Mouse (Mus musculus) lung, embryonic 14.5 days (tissue): Measurements from ENCODE around the gene Cilp2. TPM values are rescaled to one million over a fixed set of nuclear protein-coding genes. Genes with fewer than 3 reads are reported as not detected.
A peak's percentile ranks its signal among the peaks of the same experiment; 100 is the strongest.

Source experiments
- ATAC-seq: fragments of 200-750 bp; cut with Nextera tagmentation; 2 replicates; pipeline ENCODE4 v1.8.0; 2017; ENCODE audit warnings: mild to moderate bottlenecking, moderate TSS enrichment, moderate library complexity; ENCODE audit not compliant: insufficient read depth
- DNase-seq: peaks from one replicate; pipeline ENCODE4 v3.0.0-alpha.2; 2015
- H3K27ac ChIP-seq: fragments of 300-500 bp; sonication (generic); 2 replicates; pipeline ENCODE4 v1.5.1; 2014; ENCODE audit warnings: low read depth, mild to moderate bottlenecking, moderate library complexity
- H3K27me3 ChIP-seq: fragments of 300-500 bp; sonication (generic); 2 replicates; pipeline ENCODE4 v1.6.1; 2014; ENCODE audit warnings: low read length, control low read depth; ENCODE audit not compliant: insufficient read depth
- H3K36me3 ChIP-seq: fragments of 300-500 bp; sonication (generic); 2 replicates; pipeline ENCODE4 v1.6.1; 2014; ENCODE audit warnings: control low read depth; ENCODE audit not compliant: insufficient read depth
- H3K4me1 ChIP-seq: fragments of 300-500 bp; sonication (generic); 2 replicates; pipeline ENCODE4 v1.6.1; 2014; ENCODE audit warnings: antibody characterized with exemption, control low read depth; ENCODE audit not compliant: insufficient read depth
- H3K4me2 ChIP-seq: fragments of 300-500 bp; sonication (generic); 2 replicates; pipeline ENCODE4 v1.6.1; 2014; ENCODE audit warnings: mild to moderate bottlenecking
- H3K4me3 ChIP-seq: fragments of 300-500 bp; sonication (generic); 2 replicates; pipeline ENCODE4 v1.5.1; 2014; ENCODE audit warnings: low read depth, low read length
- H3K9ac ChIP-seq: fragments of 300-500 bp; sonication (generic); 2 replicates; pipeline ENCODE4 v1.6.1; 2014
- H3K9me3 ChIP-seq: fragments of 300-500 bp; sonication (generic); 2 replicates; pipeline ENCODE4 v1.6.1; 2016; ENCODE audit warnings: low read depth, low read length, control low read depth
- CTCF ChIP-seq: IDR thresholded peaks from 2 replicates; pipeline ENCODE4 v1.5.1; 2016; ENCODE audit warnings: antibody characterized with exemption, low read depth
- WGBS: fragments of 180-500 bp; shearing (Covaris S2); extraction: QIAGEN DNeasy Blood & Tissue Kit; methylation state at CpG from one replicate; pipeline ENCODE4 v1.1.7; 2014; 5-methylcytosine and 5-hydroxymethylcytosine counted together
- polyA plus RNA-seq: library from polyadenylated mRNA; unstranded; fragments of >200 nt; fragmentation: Nextera tagmentation; extraction: Ambion mirVana; gene quantifications from 2 replicates; pipeline ENCODE4 v1.2.1, GENCODE M21; 2014

The Cilp2 gene
- polyA plus RNA-seq, 1 experiment from 2014 or later, result 0.25 TPM

DNA sequence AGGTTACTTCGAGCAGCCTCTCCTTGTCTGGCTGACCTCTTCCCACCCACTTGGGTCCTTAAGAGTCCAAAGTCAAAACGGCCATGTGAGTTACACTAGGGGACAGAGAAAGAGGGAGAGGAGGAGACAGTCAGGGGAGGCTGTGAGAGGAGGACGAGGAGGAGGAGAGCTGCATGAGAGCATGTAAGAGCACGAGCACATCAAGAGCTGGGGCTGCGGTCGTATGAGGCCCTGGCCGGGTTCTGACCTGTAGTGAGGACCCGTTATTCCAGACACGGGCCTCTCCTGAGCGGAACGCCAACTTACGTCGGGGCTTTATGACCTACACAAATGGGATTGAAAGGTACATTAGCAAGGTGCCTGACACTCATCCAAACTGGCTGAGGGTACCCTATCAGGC, 24.4 kb upstream of the Cilp2 start:
- Histone ChIP-seq H3K4me3 (no peak overlapping the region), H3K9me3 (no peaks in the 10 kb centered on the region), H3K4me2 (no peak overlapping the region), H3K4me1 (no peaks in the 10 kb centered on the region), H3K27me3 (no peaks in the 10 kb centered on the region), H3K27ac (no peak overlapping the region), H3K36me3 (peaks cover 94% of the 10 kb centered on the region), H3K9ac (no peak overlapping the region)
- ATAC-seq (no peak), DNase-seq (no peak)
- 89% methylated on average over 13 of the region's 13 CpGs for WGBS
- TF ChIP-seq CTCF, result no peak

DNA sequence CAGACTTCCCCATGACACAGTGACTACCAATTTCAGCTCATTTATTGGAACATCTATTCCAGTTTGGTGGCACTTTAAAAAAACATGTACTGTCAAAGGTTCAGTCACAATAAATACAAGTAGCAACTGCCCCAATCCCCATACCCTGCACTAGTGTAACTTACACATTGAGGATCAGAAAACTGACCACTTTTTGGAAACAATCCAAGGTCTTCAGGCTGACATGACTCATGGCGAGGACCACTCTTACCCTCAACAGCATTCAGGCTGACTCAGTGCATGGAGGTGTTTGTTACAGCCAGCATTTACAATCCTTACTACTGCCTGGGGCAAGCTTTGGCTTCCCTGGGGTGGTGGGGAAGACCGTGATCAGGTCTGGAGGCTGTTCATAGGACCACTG, 19.6 kb upstream of the Cilp2 start:
- Histone ChIP-seq H3K9ac (no peak overlapping the region), H3K9me3 (no peaks in the 10 kb centered on the region), H3K4me1 (no peaks in the 10 kb centered on the region), H3K27me3 (no peaks in the 10 kb centered on the region), H3K27ac (no peak overlapping the region), H3K4me2 (no peak overlapping the region), H3K4me3 (no peak overlapping the region), H3K36me3 (peaks cover 47% of the 10 kb centered on the region)
- DNase-seq (no peak), ATAC-seq (no peak)
- WGBS, result 72% methylated on average over 2 of the region's 2 CpGs
- no peak for TF ChIP-seq CTCF

DNA sequence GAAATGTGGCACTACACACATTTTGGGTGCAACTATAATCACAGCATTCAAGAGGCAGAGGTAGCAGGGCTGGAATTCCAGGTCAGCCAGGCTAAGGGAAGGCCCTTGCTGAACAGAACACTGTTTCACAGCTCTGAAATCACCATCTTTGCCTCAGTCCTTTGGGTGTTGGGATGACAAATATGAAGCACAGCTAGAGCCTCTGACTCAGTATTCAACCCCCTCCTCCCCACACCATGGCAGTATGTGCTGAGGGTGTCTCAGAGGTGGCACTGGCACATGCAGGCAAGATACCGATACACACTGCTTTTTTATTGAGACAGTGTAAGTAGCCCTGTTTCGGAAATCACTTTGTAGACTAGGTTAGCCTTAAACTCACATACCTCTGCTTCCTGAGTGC, 18.8 kb upstream of the Cilp2 start:
- ATAC-seq (no peak), DNase-seq (no peak)
- H3K9me3 ChIP-seq, result no peaks in the 10 kb centered on the region
- H3K4me3 ChIP-seq, result no peak overlapping the region
- H3K4me1 ChIP-seq, result no peaks in the 10 kb centered on the region
- no peak overlapping the region for H3K4me2 ChIP-seq
- WGBS, result 83% methylated on average over 2 of the region's 2 CpGs
- no peak overlapping the region for H3K9ac ChIP-seq
- H3K27ac ChIP-seq, result no peak overlapping the region
- no peaks in the 10 kb centered on the region for H3K27me3 ChIP-seq
- TF ChIP-seq CTCF, result no peak
- peaks cover 38% of the 10 kb centered on the region for H3K36me3 ChIP-seq

DNA sequence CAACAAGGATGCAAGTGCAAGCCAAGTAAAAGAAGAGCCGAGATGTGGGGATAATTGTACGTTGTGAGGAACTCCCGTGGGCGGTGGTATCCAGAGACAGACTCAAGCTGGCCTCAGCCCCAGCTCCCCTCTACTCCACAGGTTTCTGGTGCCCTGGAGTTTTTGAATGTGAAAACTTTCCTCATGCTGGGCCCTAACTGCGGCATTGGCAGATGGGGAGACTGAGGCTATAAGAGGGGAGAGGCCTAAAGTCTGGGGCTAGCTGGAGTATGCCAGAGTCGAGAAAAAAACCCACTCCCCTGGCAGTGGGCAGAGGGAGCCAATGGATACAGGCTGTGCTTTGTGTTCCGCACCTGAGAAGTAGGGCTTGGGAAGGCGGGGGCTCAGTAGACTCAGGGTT, 16.6 kb upstream of the Cilp2 start:
- Histone ChIP-seq H3K9ac (0 out of 2 replicates have a peak overlapping the region, but pooled peaks have one; percentile 27), H3K4me1 (peaks cover 6% of the 10 kb centered on the region), H3K27me3 (no peaks in the 10 kb centered on the region), H3K4me2 (peak overlapping the region; percentile 94), H3K27ac (no peak overlapping the region), H3K36me3 (peaks cover 17% of the 10 kb centered on the region), H3K4me3 (no peak overlapping the region), H3K9me3 (no peaks in the 10 kb centered on the region)
- no peak for ATAC-seq
- no peak for DNase-seq
- no peak for TF ChIP-seq CTCF
- WGBS, result 69% methylated on average over 8 of the region's 8 CpGs

DNA sequence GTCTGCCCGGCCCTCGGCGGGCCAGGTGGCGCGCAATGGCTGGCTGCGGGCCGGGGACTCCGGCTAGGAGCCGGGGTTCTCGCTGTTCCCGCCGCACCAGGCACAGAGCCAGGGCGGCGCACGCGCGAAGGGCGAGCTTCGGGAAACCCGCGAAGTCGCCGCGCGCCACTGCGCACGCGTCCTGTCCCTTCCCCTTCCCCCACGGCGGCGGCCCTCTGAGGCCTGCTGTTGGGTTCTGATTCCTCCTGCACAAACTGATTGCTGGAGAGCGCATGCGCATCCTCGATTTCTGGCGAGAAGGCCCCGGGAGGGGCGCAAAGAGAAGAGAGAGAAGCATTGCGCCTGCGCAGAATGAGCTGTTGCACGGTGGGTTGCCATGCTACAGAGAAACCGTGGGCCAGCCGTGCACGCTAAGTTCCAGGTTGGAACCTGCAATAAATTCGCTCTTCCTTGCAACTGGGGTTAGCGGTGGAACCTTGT, 15.6 kb upstream of the Cilp2 start:
- peaks cover 6% of the 10 kb centered on the region for H3K4me1 ChIP-seq
- ATAC-seq (peak; percentile 87), DNase-seq (peak; percentile 100)
- H3K4me2 ChIP-seq, result peak overlapping the region; percentile 94
- peaks cover 14% of the 10 kb centered on the region; the same call in 1 of the 2 replicates for H3K36me3 ChIP-seq
- H3K4me3 ChIP-seq, result peak overlapping the region; percentile 72
- WGBS, result under 1% methylated on average over 45 of the region's 45 CpGs
- peak overlapping the region; percentile 92 for H3K27ac ChIP-seq
- no peaks in the 10 kb centered on the region for H3K9me3 ChIP-seq
- peak overlapping the region; percentile 75 for H3K9ac ChIP-seq
- TF ChIP-seq CTCF, result no peak
- no peaks in the 10 kb centered on the region for H3K27me3 ChIP-seq

DNA sequence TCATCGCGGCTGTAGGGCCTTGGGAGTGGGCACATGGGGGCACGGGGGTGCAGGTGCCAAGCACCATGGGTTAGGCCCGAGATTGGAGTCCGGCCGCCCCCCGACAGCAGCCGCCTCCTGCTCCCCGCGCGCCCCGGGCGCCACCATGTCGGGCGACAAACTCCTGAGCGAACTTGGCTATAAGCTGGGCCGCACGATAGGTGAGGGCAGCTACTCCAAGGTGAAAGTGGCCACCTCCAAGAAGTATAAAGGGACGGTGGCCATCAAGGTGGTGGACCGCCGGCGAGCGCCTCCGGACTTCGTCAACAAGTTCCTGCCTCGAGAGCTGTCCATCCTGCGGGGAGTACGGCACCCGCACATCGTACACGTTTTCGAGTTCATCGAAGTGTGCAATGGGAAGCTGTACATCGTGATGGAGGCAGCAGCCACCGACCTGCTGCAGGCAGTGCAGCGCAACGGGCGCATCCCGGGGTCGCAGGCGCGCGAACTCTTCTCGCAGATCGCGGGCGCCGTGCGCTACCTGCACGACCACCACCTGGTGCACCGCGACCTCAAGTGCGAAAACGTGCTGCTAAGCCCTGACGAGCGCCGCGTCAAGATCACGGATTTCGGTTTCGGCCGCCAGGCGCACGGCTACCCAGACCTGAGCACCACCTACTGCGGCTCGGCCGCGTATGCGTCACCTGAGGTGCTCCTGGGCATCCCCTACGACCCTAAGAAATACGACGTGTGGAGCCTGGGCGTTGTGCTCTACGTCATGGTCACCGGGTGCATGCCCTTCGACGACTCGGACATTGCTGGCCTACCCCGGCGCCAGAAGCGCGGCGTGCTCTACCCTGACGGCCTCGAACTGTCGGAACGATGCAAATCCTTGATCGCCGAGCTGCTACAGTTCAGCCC, 14.9 kb upstream of the Cilp2 start, which contains the start of the genes Tssk6, Ndufa13 and Yjefn3:
TSS of gene Tssk6 (plus strand) at position 22 of the 900 bp plus-strand sequence.
TSS of gene Ndufa13 (minus strand) at position 396 of the 900 bp plus-strand sequence.
TSS of gene Yjefn3 (minus strand) at position 550 of the 900 bp plus-strand sequence.
- Histone ChIP-seq H3K9ac (peak within 1 kb of the TSS; percentile 75), H3K27ac (peak within 1 kb of the TSS; percentile 92), H3K36me3 (peaks cover 12% of the 10 kb centered on the region; the same call in 1 of the 2 replicates), H3K27me3 (no peaks in the 10 kb centered on the region), H3K4me3 (peak within 1 kb of the TSS; percentile 72), H3K4me1 (peaks cover 6% of the 10 kb centered on the region), H3K4me2 (peak within 1 kb of the TSS; percentile 94), H3K9me3 (no peaks in the 10 kb centered on the region)
- ATAC-seq (peak; percentile 45), DNase-seq (peak; percentile 44)
- TF ChIP-seq CTCF, result peak; percentile 26; the same call in 1 of the 2 replicates
- 5% methylated on average over 89 of the region's 89 CpGs for WGBS
